Mouse (Mus musculus): ENCODE measurements at regions not wholly inside any gene's neighbourhood (a gene's known extent, or its start where the extent isn't known, plus 50 kb on each side); places are given as distances from the start of the nearest gene placed in this dataset.

DNA sequence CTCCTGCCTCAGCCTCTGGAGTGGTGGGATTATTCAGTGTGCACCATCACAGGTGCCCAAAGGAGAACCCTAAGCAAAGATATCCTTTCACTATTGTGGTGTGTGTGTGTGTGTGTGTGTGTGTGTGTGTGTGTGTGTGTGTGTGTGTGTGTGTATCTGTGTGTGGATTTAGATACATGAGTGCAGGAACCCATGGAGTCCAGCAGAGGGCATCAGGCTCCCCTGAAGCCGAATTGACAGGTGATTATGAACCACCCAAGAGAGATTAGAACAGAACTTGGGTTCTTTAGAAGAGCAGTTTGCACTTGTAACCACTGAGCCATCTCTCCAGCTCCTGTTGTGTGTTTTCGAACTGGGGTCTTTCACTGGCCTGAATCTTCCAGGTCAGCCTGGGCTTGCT is 310.1 kb upstream of the Tbx3 start:
- ATAC-seq (ENCODE audit: low FRiP score): no peak
- Histone ChIP-seq H3K9ac (no peak overlapping the region), H3K4me3 (no peak overlapping the region), H3K27me3 (0 out of 2 replicates have a peak, but pooled peaks cover 3% of the 10 kb centered on the region), H3K27ac (no peak overlapping the region), H3K9me3 (replicated peaks) (no peaks in the 10 kb centered on the region), H3K4me1 (no peaks in the 10 kb centered on the region), H3K4me2 (replicated peaks) (no peak overlapping the region), H3K36me3 (no peaks in the 10 kb centered on the region)
- WGBS: 91% methylated on average over 2 of the region's 2 CpGs

DNA sequence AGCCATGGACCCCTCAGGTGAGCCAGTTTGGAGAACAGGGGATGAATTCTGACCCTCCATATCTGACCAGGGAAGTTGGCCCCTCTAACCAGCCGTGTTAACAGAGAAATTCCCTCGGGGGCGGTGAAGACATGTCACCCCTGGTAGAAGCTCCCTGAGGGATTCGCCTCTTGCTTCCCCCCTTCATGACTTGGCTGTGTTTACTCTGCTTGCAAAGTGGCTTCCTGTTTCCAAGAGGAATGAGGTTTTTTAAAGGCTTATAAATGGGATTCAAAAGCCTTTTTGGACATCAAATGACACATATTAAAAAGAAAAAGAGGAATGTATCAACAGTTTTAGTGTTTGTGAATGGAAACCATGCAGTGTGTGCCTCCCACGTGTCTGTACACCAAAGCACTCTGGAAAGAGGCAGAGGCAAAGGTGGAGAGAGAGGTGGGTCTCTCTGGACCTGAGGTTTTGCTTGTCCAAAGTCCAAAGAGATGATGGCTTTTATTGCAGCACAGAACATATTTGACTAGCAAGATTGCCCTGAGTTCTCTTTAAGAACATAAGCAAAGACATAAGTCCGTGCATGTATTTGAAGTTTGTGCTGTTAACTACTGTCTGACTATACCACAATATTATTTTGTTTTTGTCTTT is 308.9 kb upstream of the Tbx3 start:
- H3K27me3 ChIP-seq: peaks cover 3% of the 10 kb centered on the region; the same call in 1 of the 2 replicates
- no peak overlapping the region for H3K4me2 ChIP-seq (replicated peaks)
- H3K4me3 ChIP-seq: no peak overlapping the region
- H3K9me3 ChIP-seq (replicated peaks): no peaks in the 10 kb centered on the region
- H3K36me3 ChIP-seq: no peaks in the 10 kb centered on the region
- H3K9ac ChIP-seq: no peak overlapping the region
- ATAC-seq (ENCODE audit: low FRiP score): no peak
- no peak overlapping the region for H3K27ac ChIP-seq
- WGBS: 84% methylated on average over 6 of the region's 6 CpGs
- H3K4me1 ChIP-seq: no peaks in the 10 kb centered on the region

DNA sequence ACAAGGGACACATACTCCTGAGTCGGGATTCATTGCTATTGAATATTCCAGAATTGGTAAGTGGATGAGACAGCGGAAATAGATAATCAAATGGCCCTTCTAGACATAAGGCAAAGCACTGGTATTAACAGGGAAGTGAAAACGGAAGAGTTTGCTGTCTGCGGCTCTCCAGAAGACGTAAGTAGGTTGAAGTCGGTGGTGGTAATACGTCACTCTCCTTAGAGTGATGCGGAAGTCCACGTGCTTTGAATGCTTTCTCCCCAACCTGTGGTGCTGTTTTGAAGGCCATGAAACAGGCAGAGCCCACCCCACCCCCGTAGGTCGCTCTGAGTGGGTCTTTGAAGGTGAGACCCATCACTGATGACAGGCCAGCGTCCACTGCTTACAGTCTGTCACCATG is 308.0 kb upstream of the Tbx3 start:
- H3K4me2 ChIP-seq (replicated peaks): no peak overlapping the region
- no peaks in the 10 kb centered on the region for H3K36me3 ChIP-seq
- WGBS: 80% methylated on average over 12 of the region's 12 CpGs
- no peak overlapping the region for H3K27ac ChIP-seq
- H3K27me3 ChIP-seq: peaks cover 8% of the 10 kb centered on the region; the same call in 1 of the 2 replicates
- H3K9ac ChIP-seq: no peak overlapping the region
- no peaks in the 10 kb centered on the region for H3K9me3 ChIP-seq (replicated peaks)
- H3K4me3 ChIP-seq: no peak overlapping the region
- ATAC-seq (ENCODE audit: low FRiP score): no peak
- H3K4me1 ChIP-seq: no peaks in the 10 kb centered on the region

DNA sequence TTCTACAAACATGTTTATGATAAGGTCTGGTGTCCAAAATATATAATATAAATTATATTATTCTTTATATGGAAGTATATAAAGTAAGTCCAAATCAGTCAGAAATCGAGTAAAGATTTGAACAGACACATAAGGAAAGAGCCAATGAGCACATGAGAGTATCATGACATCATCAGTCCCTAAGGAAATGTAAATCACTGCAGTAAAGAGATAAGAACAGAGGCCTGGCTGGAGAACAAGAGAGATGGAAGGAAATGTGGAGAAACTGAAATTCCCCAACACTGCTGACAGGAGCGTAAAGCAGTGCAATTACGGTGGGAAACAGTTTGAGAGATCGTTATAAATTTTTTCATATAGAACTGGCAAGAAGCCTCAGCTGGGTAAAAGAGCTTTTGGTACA is 306.2 kb upstream of the Tbx3 start:
- no peaks in the 10 kb centered on the region for H3K9me3 ChIP-seq (replicated peaks)
- ATAC-seq (ENCODE audit: low FRiP score): no peak
- no peaks in the 10 kb centered on the region for H3K4me1 ChIP-seq
- H3K4me3 ChIP-seq: no peak overlapping the region
- no peaks in the 10 kb centered on the region for H3K36me3 ChIP-seq
- no peak overlapping the region for H3K27ac ChIP-seq
- WGBS: 77% methylated on average over 4 of the region's 4 CpGs
- no peak overlapping the region for H3K4me2 ChIP-seq (replicated peaks)
- H3K9ac ChIP-seq: no peak overlapping the region
- peaks cover 8% of the 10 kb centered on the region; the same call in 1 of the 2 replicates for H3K27me3 ChIP-seq

DNA sequence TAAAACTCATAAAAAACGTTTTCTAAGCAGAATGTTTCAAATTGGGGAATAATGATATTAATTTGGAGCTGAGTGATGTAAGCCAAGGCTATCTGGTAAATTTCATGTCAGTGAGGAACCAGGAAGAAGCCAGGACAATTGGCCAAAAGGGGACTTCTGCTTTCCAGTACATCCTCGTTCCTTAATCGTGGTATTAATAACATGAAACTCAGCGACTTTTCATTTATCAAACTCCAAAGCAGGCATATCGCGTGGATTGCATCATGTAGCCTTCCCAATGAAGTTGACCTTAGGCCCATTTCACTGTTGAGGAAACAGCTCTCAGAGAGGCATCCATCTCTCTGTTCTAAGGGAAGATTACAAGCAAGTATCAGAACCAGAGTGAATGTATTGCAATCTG is 305.3 kb upstream of the Tbx3 start:
- ATAC-seq (ENCODE audit: low FRiP score): no peak

DNA sequence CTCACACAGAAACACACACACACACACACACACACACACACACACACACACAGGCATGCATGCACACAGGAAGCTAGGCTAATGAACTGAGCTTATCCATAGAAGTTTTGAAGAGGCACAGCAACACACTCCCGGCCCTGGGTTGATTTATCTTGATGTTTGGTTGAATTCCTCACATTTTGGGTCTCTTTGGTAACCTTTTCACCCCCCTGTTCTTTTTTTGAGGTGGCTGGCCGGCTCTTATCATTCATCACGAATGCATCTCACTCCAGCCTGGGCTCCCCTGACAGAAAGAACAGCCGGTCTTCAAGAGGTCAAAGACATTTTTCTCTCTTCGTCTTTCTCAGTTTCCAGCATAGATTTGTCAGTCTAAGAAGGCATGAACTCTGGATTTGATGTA is 304.2 kb upstream of the Tbx3 start:
- H3K36me3 ChIP-seq: no peaks in the 10 kb centered on the region
- H3K27ac ChIP-seq: no peak overlapping the region
- H3K4me3 ChIP-seq: no peak overlapping the region
- no peaks in the 10 kb centered on the region for H3K4me1 ChIP-seq
- H3K9me3 ChIP-seq (replicated peaks): no peaks in the 10 kb centered on the region
- WGBS: 43% methylated on average over 5 of the region's 5 CpGs
- no peak overlapping the region for H3K4me2 ChIP-seq (replicated peaks)
- no peak for ATAC-seq (ENCODE audit: low FRiP score)
- H3K27me3 ChIP-seq: peaks cover 19% of the 10 kb centered on the region
- no peak overlapping the region for H3K9ac ChIP-seq

More for the DNA sequence above, 305.3 kb upstream of the Tbx3 start:
- H3K36me3 ChIP-seq: no peaks in the 10 kb centered on the region
- H3K27me3 ChIP-seq: peaks cover 15% of the 10 kb centered on the region
- no peaks in the 10 kb centered on the region for H3K4me1 ChIP-seq
- H3K27ac ChIP-seq: no peak overlapping the region
- no peak overlapping the region for H3K4me2 ChIP-seq (replicated peaks)
- no peaks in the 10 kb centered on the region for H3K9me3 ChIP-seq (replicated peaks)
- no peak overlapping the region for H3K9ac ChIP-seq
- 83% methylated on average over 6 of the region's 6 CpGs for WGBS
- no peak overlapping the region for H3K4me3 ChIP-seq

DNA sequence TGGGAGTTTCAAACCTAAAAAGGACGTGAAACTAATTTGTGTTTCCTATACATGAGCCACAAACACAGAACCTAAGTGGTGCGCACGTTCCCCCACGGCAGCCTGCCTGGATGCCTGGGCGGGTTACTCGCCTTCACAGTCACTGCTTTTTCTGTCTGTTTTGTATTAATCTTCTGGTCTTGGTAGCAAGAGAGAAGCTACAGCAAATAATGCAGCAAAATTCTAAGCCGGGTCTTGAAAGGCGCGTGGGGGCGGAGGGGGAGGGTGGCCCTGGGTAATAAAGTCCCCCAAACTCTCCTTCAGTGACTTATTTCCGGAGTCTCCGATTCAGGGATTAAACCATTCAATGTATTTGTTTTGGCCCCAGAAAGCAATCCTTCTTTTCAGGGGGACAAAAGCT is 300.0 kb upstream of the Tbx3 start:
- H3K27ac ChIP-seq: no peak overlapping the region
- ATAC-seq (ENCODE audit: low FRiP score): no peak
- H3K4me2 ChIP-seq (replicated peaks): peak overlapping the region; percentile 31
- H3K36me3 ChIP-seq: no peaks in the 10 kb centered on the region
- H3K27me3 ChIP-seq: peaks cover 43% of the 10 kb centered on the region
- no peaks in the 10 kb centered on the region for H3K9me3 ChIP-seq (replicated peaks)
- no peak overlapping the region for H3K4me3 ChIP-seq
- no peaks in the 10 kb centered on the region for H3K4me1 ChIP-seq
- H3K9ac ChIP-seq: no peak overlapping the region
- WGBS: 60% methylated on average over 12 of the region's 12 CpGs

DNA sequence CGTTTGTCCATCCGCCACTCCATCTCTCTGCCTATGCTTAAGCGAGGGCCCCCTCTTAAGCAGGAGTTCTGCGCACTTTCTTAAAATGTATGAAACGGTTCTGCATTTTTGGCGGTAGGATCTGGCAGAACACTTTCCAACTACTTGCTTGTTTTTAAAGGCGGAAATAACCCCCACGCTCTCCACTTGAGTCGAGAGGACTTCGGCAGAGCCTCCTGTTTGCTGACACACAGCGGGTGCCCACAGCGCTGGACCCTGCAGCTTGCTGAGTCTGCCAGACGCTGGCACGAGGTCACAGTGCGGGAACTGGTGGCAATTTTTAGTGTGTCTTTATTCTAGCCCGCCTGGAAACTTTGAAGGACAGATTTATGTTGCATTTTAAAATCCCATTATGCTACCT is 299.5 kb upstream of the Tbx3 start:
- ATAC-seq (ENCODE audit: low FRiP score): no peak
- WGBS: 25% methylated on average over 16 of the region's 16 CpGs
- no peaks in the 10 kb centered on the region for H3K9me3 ChIP-seq (replicated peaks)
- no peaks in the 10 kb centered on the region for H3K36me3 ChIP-seq
- H3K27ac ChIP-seq: no peak overlapping the region
- peaks cover 47% of the 10 kb centered on the region for H3K27me3 ChIP-seq
- peak overlapping the region; percentile 31 for H3K4me2 ChIP-seq (replicated peaks)
- H3K4me3 ChIP-seq: no peak overlapping the region
- H3K9ac ChIP-seq: no peak overlapping the region
- H3K4me1 ChIP-seq: no peaks in the 10 kb centered on the region

DNA sequence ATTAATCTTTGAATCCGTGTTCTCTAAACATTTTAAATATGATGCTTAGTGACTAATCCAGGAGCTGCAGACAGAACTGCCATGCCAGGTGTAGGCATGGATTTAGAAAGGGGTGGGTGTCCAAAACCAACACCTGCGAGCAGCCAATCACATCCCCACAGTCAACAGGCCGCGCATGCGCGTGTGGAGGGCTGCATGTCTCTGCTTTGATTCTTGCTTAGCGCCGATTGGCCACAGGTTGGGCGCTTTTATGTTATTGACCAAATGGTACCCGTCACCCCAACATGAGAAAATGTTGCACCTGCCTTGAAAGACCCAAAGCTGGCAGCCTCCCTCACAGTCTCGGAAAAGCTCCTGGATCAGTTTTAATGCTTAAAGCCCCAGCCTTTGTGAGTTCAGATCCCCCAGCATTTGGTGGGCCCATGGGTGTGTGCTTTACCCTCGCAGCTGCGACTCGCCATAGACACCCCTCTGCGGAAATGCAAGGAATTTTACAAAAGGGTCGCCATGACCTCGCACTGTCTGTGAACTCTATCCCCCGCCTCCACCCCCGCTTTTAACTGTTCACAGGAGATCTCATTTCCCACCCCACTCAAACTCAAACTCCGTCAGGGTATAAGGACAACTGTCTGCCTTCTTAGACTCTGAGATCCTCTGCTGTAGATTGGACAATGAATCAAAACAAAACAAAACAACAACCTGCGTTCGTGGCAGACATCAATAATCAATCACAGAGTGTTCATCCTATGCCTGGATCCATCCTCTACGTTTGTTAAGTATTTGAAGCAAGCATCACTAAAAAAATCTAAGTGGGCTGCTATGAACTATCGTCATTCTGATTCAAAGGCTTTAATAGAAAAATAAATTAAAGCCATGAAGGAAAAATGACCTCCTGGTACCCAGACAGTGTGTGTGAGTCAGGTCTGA is 296.4 kb upstream of the Tbx3 start:
- 84% methylated on average over 24 of the region's 24 CpGs for WGBS
- H3K27me3 ChIP-seq: peaks cover 64% of the 10 kb centered on the region
- ATAC-seq (ENCODE audit: low FRiP score): no peak

DNA sequence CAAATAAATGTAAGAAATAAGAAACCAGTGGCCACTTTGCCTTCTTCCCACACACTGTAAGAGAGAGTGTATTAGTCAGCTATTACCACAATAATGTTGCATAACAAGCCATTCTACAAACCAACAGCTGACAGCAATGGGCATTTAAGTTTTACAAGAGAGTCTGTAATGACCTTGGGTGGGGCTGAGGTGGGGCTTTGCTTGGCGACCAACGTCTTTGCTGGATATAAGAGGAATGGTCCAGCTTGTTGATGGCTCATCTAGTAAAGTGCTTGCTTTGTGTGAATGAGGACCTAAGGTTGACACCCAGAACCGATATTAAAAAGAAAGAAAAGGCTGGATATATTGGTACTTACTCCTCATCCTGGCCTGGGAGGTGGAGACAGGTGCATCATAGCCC is 295.6 kb upstream of the Tbx3 start:
- no peaks in the 10 kb centered on the region for H3K36me3 ChIP-seq
- no peak overlapping the region for H3K4me3 ChIP-seq
- no peak overlapping the region for H3K9ac ChIP-seq
- H3K27ac ChIP-seq: no peak overlapping the region
- ATAC-seq (ENCODE audit: low FRiP score): no peak
- no peaks in the 10 kb centered on the region for H3K9me3 ChIP-seq (replicated peaks)
- no peaks in the 10 kb centered on the region for H3K4me1 ChIP-seq
- no peak overlapping the region for H3K4me2 ChIP-seq (replicated peaks)
- WGBS: 92% methylated on average over 3 of the region's 3 CpGs
- peaks cover 66% of the 10 kb centered on the region for H3K27me3 ChIP-seq

More for the DNA sequence above, 296.4 kb upstream of the Tbx3 start:
- Histone ChIP-seq H3K27ac (no peak overlapping the region), H3K9ac (no peak overlapping the region), H3K9me3 (replicated peaks) (no peaks in the 10 kb centered on the region), H3K4me3 (no peak overlapping the region), H3K4me2 (replicated peaks) (no peak overlapping the region), H3K4me1 (no peaks in the 10 kb centered on the region), H3K36me3 (no peaks in the 10 kb centered on the region)

DNA sequence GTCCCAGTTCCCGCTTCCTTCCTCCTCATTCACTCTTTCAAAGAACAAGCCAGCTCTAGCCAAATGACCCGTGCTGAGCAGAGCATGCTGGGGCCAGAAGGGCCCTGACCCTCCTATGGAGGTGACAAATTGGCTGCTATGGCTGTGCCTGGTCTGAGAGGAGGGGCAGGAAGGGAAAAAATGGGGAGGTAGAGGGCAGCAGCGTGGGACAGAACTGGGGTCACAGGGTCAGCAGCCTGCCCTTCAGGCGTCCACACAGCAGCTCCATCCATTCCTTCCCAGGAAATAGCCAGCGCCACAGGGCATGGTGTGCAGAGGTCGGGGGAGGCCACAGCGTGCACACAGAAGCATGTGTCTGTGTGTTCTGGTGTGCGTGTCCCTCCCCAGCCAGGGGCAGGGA is 292.2 kb upstream of the Tbx3 start:
- Histone ChIP-seq H3K9me3 (replicated peaks) (0 out of 2 replicates have a peak, but pooled peaks cover 6% of the 10 kb centered on the region), H3K4me1 (no peaks in the 10 kb centered on the region), H3K27me3 (peaks cover 52% of the 10 kb centered on the region), H3K9ac (no peak overlapping the region), H3K4me2 (replicated peaks) (no peak overlapping the region), H3K36me3 (no peaks in the 10 kb centered on the region), H3K27ac (no peak overlapping the region), H3K4me3 (no peak overlapping the region)
- WGBS: 3% methylated on average over 8 of the region's 8 CpGs
- no peak for ATAC-seq (ENCODE audit: low FRiP score)

DNA sequence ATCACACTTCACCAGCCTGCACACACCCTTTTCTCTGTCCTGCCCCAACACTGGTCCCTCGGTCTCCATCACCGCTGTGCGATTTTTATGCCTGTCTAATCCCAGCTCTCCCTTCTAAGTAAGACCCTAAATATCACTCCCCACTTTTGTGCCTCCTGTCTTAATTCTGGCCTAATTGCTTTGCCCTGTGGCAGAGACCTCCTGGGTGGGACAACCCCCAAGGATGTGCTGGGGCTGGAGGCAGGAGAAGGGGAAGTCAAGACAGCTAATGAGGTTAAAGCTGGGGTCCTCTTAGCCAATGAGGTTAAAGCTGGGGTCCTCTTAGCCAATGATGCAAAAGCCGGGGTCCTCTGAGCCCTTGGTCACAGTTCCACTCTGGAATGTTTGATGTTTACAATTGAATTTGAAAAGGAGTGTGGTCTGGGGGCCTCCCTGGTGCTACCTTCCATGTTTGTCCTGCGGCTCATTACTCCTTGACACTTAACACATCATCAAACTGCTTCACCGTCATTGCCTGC is 290.5 kb upstream of the Tbx3 start:
- Histone ChIP-seq H3K4me1 (no peaks in the 10 kb centered on the region), H3K27ac (no peak overlapping the region), H3K4me3 (no peak overlapping the region), H3K27me3 (peaks cover 46% of the 10 kb centered on the region), H3K9me3 (replicated peaks) (0 out of 2 replicates have a peak, but pooled peaks cover 6% of the 10 kb centered on the region), H3K4me2 (replicated peaks) (no peak overlapping the region), H3K9ac (no peak overlapping the region), H3K36me3 (no peaks in the 10 kb centered on the region)
- no peak for ATAC-seq (ENCODE audit: low FRiP score)
- WGBS: 82% methylated on average over 6 of the region's 6 CpGs
